Mouse (Mus musculus) G1E (cell line): ENCODE results near the gene Gse1.

Experiments
- CTCF ChIP-seq: IDR thresholded peaks from 2 replicates; pipeline ENCODE4 v1.5.1; 2012; ENCODE audit warnings: low read depth, low read length, inconsistent platforms, mixed read lengths
- GATA1 ChIP-seq: IDR thresholded peaks from 2 replicates; pipeline ENCODE4 v1.6.1; 2012; ENCODE audit warnings: borderline replicate concordance, low read length, inconsistent platforms, mixed read lengths
- GATA2 ChIP-seq: IDR thresholded peaks from 2 replicates; pipeline ENCODE4 v1.6.1; 2012; ENCODE audit warnings: low read depth, low read length, inconsistent platforms, borderline replicate concordance
- POLR2AphosphoS5 ChIP-seq: IDR thresholded peaks from 2 replicates; pipeline ENCODE4 v1.6.1; 2012; ENCODE audit warnings: low read depth, low read length, inconsistent platforms; ENCODE audit not compliant: insufficient replicate concordance
- TAL1 ChIP-seq: conservative IDR thresholded peaks from 2 replicates; pipeline ENCODE4 v1.6.1; 2012; ENCODE audit warnings: low read depth, low read length, inconsistent platforms, mixed read lengths

DNA sequence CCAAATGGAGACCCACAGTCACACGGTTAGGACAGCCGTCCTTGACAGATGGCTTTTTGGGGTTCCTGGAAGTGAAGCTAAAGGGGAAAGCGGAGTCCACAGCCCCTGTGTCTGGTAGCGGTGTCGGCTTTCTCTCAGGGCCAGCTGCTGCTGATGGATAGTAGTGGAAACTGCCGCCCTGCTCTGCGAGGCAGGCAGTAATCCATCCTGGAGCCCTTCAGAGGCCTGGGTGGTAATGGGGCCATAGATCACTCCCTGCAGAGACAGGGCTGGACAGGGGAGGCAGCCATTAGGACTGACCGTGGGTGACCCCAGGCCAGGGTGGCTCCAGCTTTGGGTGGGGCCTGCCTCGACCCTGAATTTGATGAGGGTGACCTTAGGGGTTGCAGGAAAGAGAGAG, 146.3 kb downstream of the Gse1 start:
- no peak for TF ChIP-seq CTCF
- no peak for TF ChIP-seq GATA1
- TF ChIP-seq POLR2AphosphoS5 = no peak
- no peak for TF ChIP-seq GATA2
- TF ChIP-seq TAL1 = no peak
